18 mouse cellular contexts compared by ENCODE assay signal in the genomic region with DNA sequence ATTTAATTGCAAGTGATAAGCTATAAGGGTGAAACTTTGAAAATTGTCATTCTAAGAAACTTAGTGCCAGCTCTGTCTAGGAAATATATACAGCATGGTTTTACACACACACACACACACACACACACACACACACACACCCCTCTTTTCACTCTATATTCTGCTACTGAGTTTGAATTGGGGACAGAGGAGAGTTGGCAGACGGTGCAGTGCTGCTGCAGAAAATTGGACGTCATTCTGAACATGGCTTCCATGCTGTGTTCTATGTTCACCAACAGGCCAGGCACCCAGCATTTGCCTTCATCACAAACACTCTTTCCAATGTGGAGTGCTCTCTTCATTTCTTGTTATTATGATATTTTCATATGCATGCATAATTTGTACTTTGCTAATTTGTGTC.
"Had no signal": no experiment of that assay in that cellular context is flagged by ENCODE, and none has a peak within 500 bp of the region (broad histone marks: within the 10 kb centered on the region; RNA-seq: fewer than 3 reads in every experiment).

No protein-coding gene starts in this region.

- H3K36me3 ChIP-seq: midbrain, embryonic 10.5 days; midbrain, embryonic 12.5 days; neural tube, embryonic 13.5 days; neural tube, embryonic 15.5 days had no signal

- H3K27me3 ChIP-seq: midbrain, embryonic 12.5 days; neural tube, embryonic 13.5 days; neural tube, embryonic 15.5 days had no signal

- DNase-seq: lung, adult 18-20 months; lung, embryonic 14.5 days; lung, postnatal 10 days; lung, postnatal 4 days; midbrain, embryonic 14.5 days; retina, postnatal 1 day; right cerebral cortex, postnatal 25 days; right cerebral cortex, postnatal 4 days; spleen, adult 18-20 months; thymus, adult 18-20 months; thymus, postnatal 14 days; thymus, postnatal 36 days had no signal

- H3K27ac ChIP-seq: midbrain, embryonic 10.5 days; midbrain, embryonic 12.5 days; neural tube, embryonic 13.5 days; neural tube, embryonic 15.5 days had no signal

- H3K9ac ChIP-seq: lung, embryonic 14.5 days; midbrain, embryonic 12.5 days; neural tube, embryonic 13.5 days; neural tube, embryonic 15.5 days had no signal

- H3K4me3 ChIP-seq: midbrain, embryonic 10.5 days; midbrain, embryonic 12.5 days; myocyte; neural tube, embryonic 13.5 days; neural tube, embryonic 15.5 days had no signal

- H3K4me1 ChIP-seq: midbrain, embryonic 10.5 days; midbrain, embryonic 12.5 days; neural tube, embryonic 13.5 days; neural tube, embryonic 15.5 days had no signal

- ATAC-seq: midbrain, embryonic 16.5 days had no signal

- H3K9me3 ChIP-seq: midbrain, embryonic 10.5 days; midbrain, embryonic 12.5 days; neural tube, embryonic 13.5 days; neural tube, embryonic 15.5 days had no signal

- H3K4me2 ChIP-seq: lung, embryonic 14.5 days; midbrain, embryonic 12.5 days; neural tube, embryonic 13.5 days; neural tube, embryonic 15.5 days had no signal
